Mouse (Mus musculus): ENCODE measurements around the gene Pter.

Gene Pter

DNA sequence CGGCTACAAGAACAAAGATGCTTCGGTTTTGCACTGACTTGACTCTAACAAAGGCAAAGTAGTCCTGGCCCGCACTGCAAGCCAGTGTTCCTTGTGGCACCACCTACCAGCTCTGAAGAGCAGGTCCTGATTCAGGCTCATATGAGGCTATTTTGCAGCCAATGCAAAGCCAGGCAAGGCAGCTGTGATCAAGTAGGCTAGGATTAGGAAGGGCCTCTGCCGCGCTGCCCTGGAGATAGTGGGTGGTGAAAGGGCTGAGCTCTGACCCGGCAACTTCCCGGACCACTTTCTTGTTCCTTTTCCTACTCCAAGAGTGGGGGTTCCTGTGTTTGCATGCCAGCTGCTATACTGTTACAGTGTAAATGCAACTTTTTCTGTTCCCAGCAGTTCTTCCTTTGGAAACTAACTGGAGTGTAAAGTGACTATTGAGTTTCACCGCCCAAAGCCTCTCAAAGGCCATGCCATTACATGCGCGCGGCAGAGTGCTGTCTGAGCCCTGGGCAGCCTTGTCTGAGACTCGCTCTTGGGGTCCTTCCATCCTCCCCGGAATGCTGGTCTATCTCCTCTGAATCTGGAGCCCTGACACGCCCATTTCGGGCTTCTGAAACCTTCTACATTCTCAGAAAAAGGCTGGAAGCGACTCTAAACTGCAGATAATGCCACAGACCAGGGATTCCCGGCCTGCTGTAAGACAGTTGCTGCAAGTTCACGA, 85.6 kb downstream of the Pter start:
- DNase-seq (ENCODE audit: low spot score) = no peak

DNA sequence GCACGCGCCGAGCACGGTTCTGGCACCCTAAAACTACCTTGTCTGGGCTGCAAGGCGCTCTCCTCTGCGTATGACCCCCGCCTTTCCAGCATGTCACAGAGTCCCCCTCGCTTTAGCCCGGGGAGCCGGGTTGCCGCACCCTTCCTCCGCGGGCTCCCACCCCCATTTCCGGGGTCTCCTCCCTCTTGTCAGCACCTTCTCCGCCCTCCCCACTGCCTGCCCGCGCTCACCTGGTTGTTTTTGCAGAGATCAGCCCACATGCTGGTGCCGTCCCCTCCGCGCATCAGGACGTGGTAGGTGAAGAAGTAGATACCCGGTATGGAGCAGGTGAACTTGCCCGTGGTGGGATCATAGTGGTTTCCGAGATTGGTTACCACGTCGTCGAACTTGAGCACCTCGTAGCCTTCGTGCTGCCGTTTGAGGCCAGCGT, 86.2 kb downstream of the Pter start:
- DNase-seq (ENCODE audit: low spot score) = no peak

DNA sequence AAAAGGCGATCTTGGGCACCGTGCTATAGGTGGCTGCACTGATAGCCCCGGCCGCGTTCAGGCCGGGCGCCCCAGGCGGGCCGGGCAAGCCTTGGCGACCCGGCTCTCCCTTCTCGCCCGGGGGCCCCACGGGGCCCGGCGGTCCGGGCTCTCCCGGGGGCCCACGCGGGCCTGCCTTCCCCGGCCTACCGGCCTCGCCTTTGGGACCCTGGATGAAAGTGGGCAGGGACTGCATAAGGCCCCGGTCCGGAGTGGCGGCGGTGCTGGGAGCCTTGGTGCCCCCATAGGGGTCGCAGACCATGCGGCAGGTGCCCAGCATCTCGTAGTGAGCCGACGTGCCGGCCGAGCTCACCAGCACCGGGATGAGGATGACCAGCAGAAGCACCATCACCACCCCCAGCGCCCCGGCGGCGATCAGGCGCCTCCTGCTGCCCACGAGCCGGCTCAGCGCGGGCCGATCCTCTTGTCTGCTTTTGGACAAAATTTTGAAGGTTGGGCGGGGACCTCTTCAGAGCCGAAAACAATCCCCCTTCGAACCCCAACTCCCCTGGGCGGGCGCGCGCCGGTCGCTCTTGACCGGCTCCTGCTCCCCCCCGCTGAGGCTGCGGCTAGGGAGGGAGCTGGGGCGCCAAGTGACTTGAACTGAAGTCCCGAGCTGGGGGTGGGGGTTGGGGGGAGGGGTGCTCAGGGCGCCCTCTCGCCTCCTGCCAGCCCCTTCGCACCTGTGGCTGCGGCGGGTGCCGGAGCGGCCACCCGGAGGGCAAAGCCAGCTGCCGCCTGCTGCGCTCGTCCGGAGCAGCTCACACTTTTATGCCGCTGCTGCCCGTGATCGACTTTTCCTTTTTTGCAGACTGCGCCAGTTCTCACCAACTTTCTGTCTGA, 86.9 kb downstream of the Pter start:
- no peak for DNase-seq (ENCODE audit: low spot score)

DNA sequence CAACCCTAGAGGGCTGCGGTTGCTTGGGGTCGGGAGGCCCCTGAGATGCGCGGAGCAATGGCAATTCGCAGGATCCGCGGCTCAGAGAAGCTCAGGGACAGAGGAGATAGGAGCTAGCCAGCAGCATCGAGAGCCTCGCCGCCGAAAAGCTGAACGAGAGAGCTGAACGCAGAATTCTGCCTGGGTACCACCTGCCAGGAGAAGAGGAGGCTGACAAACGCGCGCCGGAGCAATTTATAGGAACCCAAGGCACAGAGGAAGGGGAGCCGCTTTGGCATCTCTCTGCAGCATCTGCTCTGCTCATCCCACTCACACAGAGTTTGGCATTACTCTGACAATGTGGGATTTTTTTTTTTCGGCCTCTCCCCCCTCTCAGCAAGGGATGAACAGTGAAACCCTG, 87.6 kb downstream of the Pter start, which contains the start of gene C1ql3:
Gene C1ql3, minus strand, starts transcription at position 335 of the 400 bp plus-strand sequence.
- DNase-seq (ENCODE audit: low spot score) = no peak

DNA sequence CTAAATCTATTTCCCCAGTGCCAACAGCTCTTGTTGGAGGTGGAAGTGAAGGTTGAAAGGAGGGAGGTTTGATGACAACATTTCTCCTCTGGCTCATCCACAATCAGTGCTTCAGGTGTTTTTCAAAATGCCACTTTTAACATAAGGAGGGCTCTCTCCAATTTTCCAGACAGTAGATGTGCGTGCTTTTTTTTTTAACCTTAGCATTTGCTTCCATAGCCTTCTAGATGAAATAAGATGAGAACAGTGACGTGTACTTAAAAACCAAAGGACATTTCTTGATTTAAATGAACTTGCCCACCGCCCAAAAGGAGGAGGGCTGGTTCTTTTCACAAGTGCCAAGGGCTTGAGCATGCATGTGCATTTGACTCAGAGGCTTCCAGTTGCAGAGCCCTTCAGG, 88.1 kb downstream of the Pter start:
- no peak for DNase-seq (ENCODE audit: low spot score)

DNA sequence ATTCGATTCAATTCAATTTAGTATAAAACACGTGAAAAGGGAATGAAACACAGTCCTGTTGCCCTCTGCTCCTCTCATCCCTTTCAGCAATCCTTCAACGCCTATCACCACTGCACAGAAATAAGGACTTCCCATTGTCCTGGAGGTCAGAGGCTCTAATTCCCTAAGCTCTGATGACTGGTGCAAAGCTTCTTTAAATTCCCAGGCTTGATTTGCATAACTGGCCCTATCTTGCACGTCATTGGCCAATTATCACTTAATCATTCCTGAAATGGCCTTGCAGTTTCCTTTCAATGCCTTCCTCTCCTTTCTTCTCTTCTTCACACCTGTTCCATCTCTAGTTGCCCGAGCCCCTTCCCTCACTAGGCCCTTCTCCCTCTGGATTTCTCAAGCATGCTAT, 94.5 kb downstream of the Pter start:
- DNase-seq (ENCODE audit: low spot score) = no peak

DNA sequence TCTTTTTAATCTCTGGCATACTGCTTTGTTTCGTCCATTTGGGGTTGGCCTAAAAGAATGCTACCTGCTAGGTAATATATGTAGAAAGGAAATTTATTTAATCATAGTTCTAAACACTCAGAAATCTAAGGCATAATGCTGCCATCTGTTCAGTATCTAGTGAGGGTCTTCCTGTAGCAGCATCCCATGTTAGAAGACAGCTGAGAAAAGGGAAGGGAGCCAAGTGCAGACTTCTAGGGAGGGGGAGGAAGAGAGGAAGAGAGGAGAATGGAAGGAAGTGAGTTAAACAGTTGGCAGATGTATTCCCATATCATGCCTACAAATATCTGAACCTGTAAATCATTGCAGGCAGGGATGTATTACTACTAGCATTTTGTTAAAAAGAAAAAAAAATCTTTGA, 95.0 kb downstream of the Pter start:
- DNase-seq (ENCODE audit: low spot score) = no peak

DNA sequence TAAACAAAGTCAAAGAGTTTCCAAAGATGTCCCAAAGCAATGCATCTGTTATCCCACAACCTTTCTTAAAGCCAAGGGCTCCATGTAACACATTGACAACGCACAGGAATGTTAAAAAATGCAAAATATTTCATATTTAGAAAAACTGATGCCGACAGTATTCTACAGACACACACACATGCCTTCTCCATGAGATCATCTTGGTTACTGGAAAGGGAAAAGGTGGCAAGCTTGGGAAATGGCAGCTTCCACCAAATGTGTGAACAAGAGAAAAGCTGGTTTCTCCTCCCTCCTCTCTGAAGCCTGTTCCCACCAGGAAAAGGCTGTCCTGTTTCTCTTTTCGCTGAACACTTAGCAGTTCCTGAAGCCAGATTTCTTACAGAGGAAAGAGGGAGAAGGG, 114.9 kb downstream of the Pter start:
- no peak for DNase-seq (ENCODE audit: low spot score)

DNA sequence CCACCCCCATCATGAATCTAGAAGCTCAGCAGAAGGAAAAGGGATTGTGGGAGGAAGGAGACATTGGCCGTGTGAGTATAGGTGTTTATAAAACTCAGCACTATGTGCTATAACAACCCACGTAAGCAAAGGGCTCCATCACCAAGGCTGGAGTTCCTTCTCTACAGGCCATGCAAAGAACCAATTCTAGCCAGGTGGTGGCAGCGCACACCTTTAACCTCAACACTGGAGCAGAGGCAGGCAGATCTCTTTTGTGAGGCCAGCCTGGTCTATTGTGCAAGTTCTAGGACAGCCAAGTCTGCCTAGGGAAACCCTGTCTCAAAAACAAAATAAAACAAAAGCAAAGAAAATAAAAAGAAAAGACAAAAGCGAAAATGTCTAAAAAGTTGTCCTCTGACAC, 115.9 kb downstream of the Pter start:
- DNase-seq (ENCODE audit: low spot score) = no peak

DNA sequence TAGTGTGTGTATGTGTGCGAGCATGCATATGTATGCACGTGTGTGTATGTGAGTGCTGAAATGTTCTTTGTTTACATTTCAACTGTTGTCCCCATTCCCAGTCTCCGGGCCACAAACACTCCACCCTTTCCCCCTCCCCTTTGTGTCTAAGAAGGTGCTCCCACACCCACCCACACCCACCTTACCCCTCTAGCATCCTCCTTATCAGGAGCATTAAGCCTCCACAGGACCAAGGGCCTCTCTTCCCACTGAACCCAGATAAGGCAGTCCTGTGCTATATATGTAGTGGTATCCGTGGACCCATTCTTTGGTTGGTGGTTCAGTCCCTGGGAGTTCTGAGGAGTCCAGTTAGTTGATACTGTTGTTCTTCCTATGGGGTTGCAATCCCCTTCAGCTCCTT, 120.7 kb downstream of the Pter start:
- DNase-seq (ENCODE audit: low spot score) = no peak

DNA sequence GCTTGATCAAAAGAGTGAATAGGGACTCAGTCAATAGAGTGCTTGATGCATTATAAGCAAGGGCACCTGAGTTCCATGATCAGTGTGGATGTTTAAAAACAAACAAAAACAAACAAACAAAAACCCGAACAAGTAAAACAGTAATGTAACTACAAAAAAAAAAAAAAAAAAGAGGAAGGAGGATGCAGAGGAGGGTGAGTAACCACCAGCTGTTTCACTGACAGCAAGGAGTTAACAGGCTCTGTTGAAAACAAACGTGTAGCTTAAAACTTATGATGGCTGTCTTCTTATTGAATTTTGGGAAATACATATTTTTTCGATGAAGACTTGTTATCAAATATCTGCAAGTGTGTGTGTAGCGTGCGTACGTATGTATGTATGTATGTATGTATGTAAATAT, 124.8 kb downstream of the Pter start:
- no peak for DNase-seq (ENCODE audit: low spot score)

All from ovary, adult 18-20 months (tissue).